8 mouse cellular contexts compared by ENCODE assay signal in genomic region chr1:91249564-91250414, GRCm38 (mm10). TPM values are rescaled to one million over a fixed set of nuclear protein-coding genes. Genes with fewer than 3 reads are reported as not detected.
A peak's percentile ranks its signal among the peaks of the same experiment; 100 is the strongest.
DNase-seq lines count a peak whose midpoint lies in the region; ATAC-seq and TF ChIP-seq lines count a peak whose summit lies in the region.

Gene Ube2f, plus strand, starts transcription at chr1:91250304.

- peak; percentile 96 for DNase-seq in 3134 (ENCODE audit: extremely low read depth, insufficient read length, low spot score)
- peak; percentile 92 to 96 for DNase-seq in adrenal gland, postnatal 36 days
- DNase-seq in heart, adult 18-20 months = peak; percentile 93 to 98
- DNase-seq in kidney, adult 2 months = peak; percentile 99
- peak; percentile 85 to 91 for DNase-seq in spleen, adult 2 months (ENCODE audit: low read depth in 1 of 2, low spot score in 2 of 2)

- no peaks in the 10 kb centered on the region for H3K27me3 ChIP-seq in embryonic facial prominence, embryonic 13.5 days
- H3K27me3 ChIP-seq in kidney, adult 2 months (replicated peaks; ENCODE audit: control insufficient read depth, insufficient read depth, low read length) = no peaks in the 10 kb centered on the region
- no peaks in the 10 kb centered on the region for H3K27me3 ChIP-seq in limb, embryonic 12.5 days
- H3K27me3 ChIP-seq in midbrain, embryonic 15.5 days (replicated peaks) = no peaks in the 10 kb centered on the region
- H3K27me3 ChIP-seq in spleen, adult 2 months (ENCODE audit: control insufficient read depth, insufficient read depth, low read length) = no peaks in the 10 kb centered on the region

- peak; percentile 24 for TF ChIP-seq POLR2A in kidney, adult 2 months (IDR thresholded peaks at IDR 0.05; ENCODE audit: low read depth, low read length)
- TF ChIP-seq POLR2A in spleen, adult 2 months (IDR thresholded peaks at IDR 0.05; ENCODE audit: low read depth, low read length) = peak; percentile 68

- H3K9ac ChIP-seq in embryonic facial prominence, embryonic 13.5 days = peak within 1 kb of the TSS; percentile 97
- H3K9ac ChIP-seq in limb, embryonic 12.5 days (replicated peaks) = peak within 1 kb of the TSS; percentile 96
- peak within 1 kb of the TSS; percentile 94 for H3K9ac ChIP-seq in midbrain, embryonic 15.5 days

- no peaks in the 10 kb centered on the region for H3K9me3 ChIP-seq in embryonic facial prominence, embryonic 13.5 days
- H3K9me3 ChIP-seq in limb, embryonic 12.5 days = no peaks in the 10 kb centered on the region
- no peaks in the 10 kb centered on the region for H3K9me3 ChIP-seq in midbrain, embryonic 15.5 days

- H3K4me3 ChIP-seq in embryonic facial prominence, embryonic 13.5 days = peak within 1 kb of the TSS; percentile 100
- peak within 1 kb of the TSS; percentile 72 for H3K4me3 ChIP-seq in kidney, adult 2 months (ENCODE audit: insufficient read depth, low read depth, low read length)
- peak within 1 kb of the TSS; percentile 100 for H3K4me3 ChIP-seq in limb, embryonic 12.5 days (replicated peaks)
- H3K4me3 ChIP-seq in midbrain, embryonic 15.5 days = peak within 1 kb of the TSS; percentile 72
- peak within 1 kb of the TSS; percentile 91 for H3K4me3 ChIP-seq in spleen, adult 2 months (ENCODE audit: extremely low read depth, insufficient read depth, insufficient read length)

- peaks cover 33% of the 10 kb centered on the region for H3K4me1 ChIP-seq in embryonic facial prominence, embryonic 13.5 days
- H3K4me1 ChIP-seq in kidney, adult 2 months (ENCODE audit: control insufficient read depth, insufficient read depth, low read length) = peaks cover 11% of the 10 kb centered on the region
- peaks cover 23% of the 10 kb centered on the region for H3K4me1 ChIP-seq in limb, embryonic 12.5 days (replicated peaks)
- H3K4me1 ChIP-seq in midbrain, embryonic 15.5 days = peaks cover 28% of the 10 kb centered on the region
- peaks cover 12% of the 10 kb centered on the region; the same call in 1 of the 2 replicates for H3K4me1 ChIP-seq in spleen, adult 2 months (ENCODE audit: control insufficient read depth, insufficient read depth, insufficient read length)

- H3K27ac ChIP-seq in embryonic facial prominence, embryonic 13.5 days = peak within 1 kb of the TSS; percentile 88
- peak within 1 kb of the TSS; percentile 28 for H3K27ac ChIP-seq in kidney, adult 2 months (ENCODE audit: insufficient read depth, low read depth, low read length)
- H3K27ac ChIP-seq in limb, embryonic 12.5 days = peak within 1 kb of the TSS; percentile 85
- peak within 1 kb of the TSS; percentile 88 for H3K27ac ChIP-seq in midbrain, embryonic 15.5 days
- peak within 1 kb of the TSS; percentile 74 for H3K27ac ChIP-seq in spleen, adult 2 months (ENCODE audit: insufficient read depth, low read length)

- peak; percentile 52 for TF ChIP-seq CTCF in kidney, adult 2 months (conservative IDR thresholded peaks at IDR 0.05; ENCODE audit: insufficient read depth, insufficient read length, low read depth, low read length)
- 0 out of 2 replicates have a peak, but pooled peaks have one; percentile 5 for TF ChIP-seq CTCF in spleen, adult 2 months (IDR thresholded peaks at IDR 0.05; ENCODE audit: extremely low read depth, insufficient read depth, insufficient read length, insufficient replicate concordance)

- ATAC-seq in embryonic facial prominence, embryonic 13.5 days (ENCODE audit: insufficient number of reproducible peaks, insufficient read depth, low FRiP score, low TSS enrichment, low read depth) = peak; percentile 99
- peak; percentile 100 for ATAC-seq in limb, embryonic 12.5 days (ENCODE audit: insufficient number of reproducible peaks, insufficient read depth, low FRiP score, low TSS enrichment, low read depth)
- peak; percentile 99 for ATAC-seq in midbrain, embryonic 15.5 days (replicated peaks)

- under 1% methylated on average over 43 of the region's 43 CpGs for WGBS in embryonic facial prominence, embryonic 13.5 days
- under 1% methylated on average over 43 of the region's 43 CpGs for WGBS in kidney, adult 2 months
- under 1% methylated on average over 43 of the region's 43 CpGs for WGBS in limb, embryonic 12.5 days
- WGBS in midbrain, embryonic 15.5 days = under 1% methylated on average over 43 of the region's 43 CpGs
- 2% methylated on average over 43 of the region's 43 CpGs for WGBS in spleen, adult 2 months

- H3K36me3 ChIP-seq in embryonic facial prominence, embryonic 13.5 days = 0 out of 2 replicates have a peak, but pooled peaks cover 3% of the 10 kb centered on the region
- H3K36me3 ChIP-seq in kidney, adult 2 months (ENCODE audit: control insufficient read depth, insufficient read depth, low read length) = no peaks in the 10 kb centered on the region
- 0 out of 2 replicates have a peak, but pooled peaks cover 5% of the 10 kb centered on the region for H3K36me3 ChIP-seq in limb, embryonic 12.5 days
- H3K36me3 ChIP-seq in midbrain, embryonic 15.5 days (replicated peaks) = 0 out of 2 replicates have a peak, but pooled peaks cover 2% of the 10 kb centered on the region
- no peaks in the 10 kb centered on the region for H3K36me3 ChIP-seq in spleen, adult 2 months (ENCODE audit: control insufficient read depth, insufficient read depth, low read length)

- peak within 1 kb of the TSS; percentile 70 for H3K4me2 ChIP-seq in embryonic facial prominence, embryonic 13.5 days
- H3K4me2 ChIP-seq in limb, embryonic 12.5 days = peak within 1 kb of the TSS; percentile 87
- peak within 1 kb of the TSS; percentile 89 for H3K4me2 ChIP-seq in midbrain, embryonic 15.5 days

RNA-seq across cellular contexts. Expression of gene Ube2f, which starts in this region (rescaled TPM):
- total RNA-seq in adrenal gland, postnatal 36 days (2021) = 10 to 100 TPM; 72.8 to 94.6 TPM
- 70.5 and 73.8 TPM in 2 replicates for polyA plus RNA-seq in embryonic facial prominence, embryonic 13.5 days (2015; fragmentation: Nextera tagmentation; extraction: Ambion mirVana)
- 10 to 100 TPM; 42.9 to 53.6 TPM for total RNA-seq in heart, adult 18-20 months (2021)
- polyA plus RNA-seq in kidney, adult 2 months (2012; rRNA removed) = 37.2 and 38.5 TPM in 2 replicates
- polyA plus RNA-seq in limb, embryonic 12.5 days (2016; fragmentation: Nextera tagmentation; extraction: Ambion mirVana) = 70.2 and 71.1 TPM in 2 replicates
- 58.5 and 60.4 TPM in 2 replicates for polyA plus RNA-seq in midbrain, embryonic 15.5 days (2015; fragmentation: Nextera tagmentation; extraction: Ambion mirVana)
- polyA plus RNA-seq in spleen, adult 2 months (2012; rRNA removed) = 28.6 and 31.8 TPM in 2 replicates

Comparison
In these comparisons a context has a peak if more than half of its experiments do, and no peak if none do; other contexts are left out.
1. Peak in every context shown above with its lines: DNase-seq, ATAC-seq, H3K4me3 ChIP-seq and H3K27ac ChIP-seq.
2. H3K27ac ChIP-seq: peak in every context shown above with its lines; median percentile 88 in embryonic facial prominence, embryonic 13.5 days; 88 in midbrain, embryonic 15.5 days; 85 in limb, embryonic 12.5 days; 74 in spleen, adult 2 months; 28 in kidney, adult 2 months.